Mouse (Mus musculus): Measurements from ENCODE around the gene BC030867.
A peak's percentile ranks its signal among the peaks of the same experiment; 100 is the strongest.

Gene BC030867

DNA sequence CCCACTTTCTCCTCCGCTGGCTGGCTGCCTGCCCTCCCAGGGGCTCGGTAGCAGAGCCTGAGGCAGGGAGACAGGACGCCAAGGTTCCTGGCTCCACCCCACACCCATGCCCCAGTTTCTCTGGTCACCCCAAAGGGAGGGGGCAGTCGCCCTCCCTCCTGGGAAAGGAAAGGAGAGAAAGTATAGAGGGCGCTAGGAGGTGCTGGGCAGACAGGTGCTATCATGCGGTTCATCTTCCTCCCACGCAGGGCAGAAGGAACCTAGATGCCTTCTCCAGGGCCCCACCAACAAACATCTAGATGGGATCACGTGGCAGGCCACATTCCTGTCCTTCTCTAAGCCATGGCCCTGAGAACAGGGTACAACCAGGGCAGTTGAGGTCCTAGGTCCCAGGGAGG is 26.7 kb upstream of the BC030867 start:
- peak; percentile 57 for DNase-seq

GRCm38 (mm10) chr11:102223166-102223565 is 25.5 kb upstream of the BC030867 start:
- DNase-seq, result no peak

- no peak for DNase-seq
These were observed 24.0 kb upstream of the BC030867 start for GRCm38 (mm10) chr11:102224686-102225085.

GRCm38 (mm10) chr11:102225221-102225620 is 23.5 kb upstream of the BC030867 start:
- no peak for DNase-seq

GRCm38 (mm10) chr11:102226067-102226978 is 22.4 kb upstream of the BC030867 start:
- peak; percentile 29 for DNase-seq

- DNase-seq, result peak; percentile 21
These were observed 21.2 kb upstream of the BC030867 start for GRCm38 (mm10) chr11:102227270-102228190.

DNA sequence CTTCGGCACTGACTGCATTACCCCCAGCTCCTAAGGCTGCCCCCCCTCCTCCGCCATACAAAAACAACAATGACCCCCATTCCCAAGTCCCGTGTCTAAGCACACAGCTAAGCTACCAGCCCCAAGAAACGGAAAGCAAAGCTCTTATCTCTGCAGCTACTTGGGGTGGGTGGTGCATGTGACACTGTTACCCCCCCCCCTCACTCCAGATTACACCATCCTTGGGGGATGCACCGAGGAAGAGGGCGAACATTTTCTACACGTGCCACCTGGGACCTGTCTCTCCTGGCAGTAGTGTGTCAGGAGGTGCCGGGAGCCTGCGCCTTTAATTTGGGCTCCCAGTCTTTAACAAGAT is 20.5 kb upstream of the BC030867 start:
- no peak for DNase-seq

- DNase-seq, result no peak
These were observed 19.9 kb upstream of the BC030867 start for GRCm38 (mm10) chr11:102228646-102229268.

- DNase-seq, result no peak
These were observed 19.2 kb upstream of the BC030867 start for GRCm38 (mm10) chr11:102229331-102229953.

DNA sequence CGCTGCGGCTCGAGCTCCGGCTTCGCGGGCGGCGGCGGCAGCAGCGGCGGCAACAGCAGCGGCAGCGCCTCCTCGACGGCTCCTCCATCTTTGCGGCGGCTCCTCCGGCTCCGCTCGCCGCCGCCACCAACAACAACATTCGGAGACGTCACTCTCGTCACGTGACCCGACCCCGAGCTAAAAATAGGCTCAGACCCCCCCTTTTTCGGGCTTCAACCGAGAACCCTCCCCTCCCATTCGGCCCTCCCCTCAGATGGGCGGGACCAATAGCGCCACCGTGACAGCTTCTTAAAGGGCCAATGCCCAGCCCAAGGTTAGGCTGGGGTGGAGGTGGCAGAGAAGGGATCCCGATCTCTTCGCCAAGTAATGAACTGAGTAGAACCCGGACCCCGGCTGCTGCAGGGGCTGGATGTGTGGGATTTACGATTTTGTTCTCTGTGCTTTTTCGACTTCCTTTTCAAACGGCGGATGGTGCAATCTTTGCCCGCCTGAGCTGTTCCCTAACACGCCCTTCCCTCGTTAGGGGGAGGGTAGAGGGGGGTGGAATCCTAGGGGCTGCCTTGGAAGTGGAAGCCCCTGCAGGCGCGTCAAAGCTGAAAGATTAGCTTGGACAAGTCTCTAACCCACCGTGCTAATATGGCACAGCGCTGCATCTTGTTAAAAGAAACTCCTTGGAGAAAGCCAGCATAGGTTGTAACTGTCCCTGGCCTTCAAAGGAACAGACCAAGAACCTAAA is 18.5 kb upstream of the BC030867 start, which contains the start of gene Hdac5:
Gene Hdac5 (minus strand): TSS at position 161 of the 736 bp plus-strand sequence.
- peak; percentile 98 for DNase-seq

DNA sequence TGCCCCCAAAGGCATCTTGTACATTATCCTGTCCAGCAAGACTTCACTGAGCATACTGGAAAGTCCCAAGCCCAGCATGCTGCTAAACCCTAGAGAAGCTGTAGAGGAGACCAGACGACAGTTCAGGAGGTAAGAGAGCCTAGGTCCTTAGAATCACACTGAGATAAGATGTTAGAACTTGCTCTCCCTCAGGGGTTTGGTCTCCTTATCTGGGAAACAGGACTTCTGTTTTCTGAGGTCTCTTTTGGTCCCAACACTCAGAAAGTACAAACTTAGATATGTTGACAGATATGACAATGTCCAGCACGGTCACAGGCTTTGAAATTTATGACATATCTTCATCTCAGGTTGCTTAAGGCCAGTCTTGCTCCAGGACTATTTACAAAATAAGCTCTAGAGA is 12.7 kb upstream of the BC030867 start:
- DNase-seq, result no peak

DNA sequence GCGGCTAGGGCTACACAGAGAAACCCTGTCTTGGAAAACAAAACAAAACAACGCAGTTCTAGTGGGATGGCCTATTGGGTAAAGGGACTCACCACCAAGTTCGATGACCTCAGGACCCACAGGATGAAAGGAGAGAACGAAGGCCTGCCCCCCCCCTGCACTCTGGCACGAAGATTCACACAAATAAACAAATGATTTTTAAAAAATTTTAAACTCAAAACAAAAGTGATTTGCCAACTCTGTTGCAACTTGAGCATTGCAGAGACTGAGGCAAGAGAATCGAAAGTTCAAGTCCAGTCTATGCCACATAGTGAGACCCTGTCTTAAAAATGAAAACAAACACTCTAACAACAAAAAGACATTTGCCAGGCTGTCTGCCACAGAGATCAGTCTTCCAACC is 8.0 kb upstream of the BC030867 start:
- no peak for DNase-seq

- no peak for DNase-seq
These were observed 7.4 kb upstream of the BC030867 start for GRCm38 (mm10) chr11:102241246-102241645.

GRCm38 (mm10) chr11:102241874-102242273 is 6.8 kb upstream of the BC030867 start:
- DNase-seq, result no peak

GRCm38 (mm10) chr11:102244926-102245449 is 3.7 kb upstream of the BC030867 start:
- DNase-seq, result peak; percentile 65

- DNase-seq, result no peak
These were observed 3.0 kb upstream of the BC030867 start for GRCm38 (mm10) chr11:102245581-102246272.

- DNase-seq, result no peak
These were observed 2.4 kb upstream of the BC030867 start for GRCm38 (mm10) chr11:102246273-102246635.

DNA sequence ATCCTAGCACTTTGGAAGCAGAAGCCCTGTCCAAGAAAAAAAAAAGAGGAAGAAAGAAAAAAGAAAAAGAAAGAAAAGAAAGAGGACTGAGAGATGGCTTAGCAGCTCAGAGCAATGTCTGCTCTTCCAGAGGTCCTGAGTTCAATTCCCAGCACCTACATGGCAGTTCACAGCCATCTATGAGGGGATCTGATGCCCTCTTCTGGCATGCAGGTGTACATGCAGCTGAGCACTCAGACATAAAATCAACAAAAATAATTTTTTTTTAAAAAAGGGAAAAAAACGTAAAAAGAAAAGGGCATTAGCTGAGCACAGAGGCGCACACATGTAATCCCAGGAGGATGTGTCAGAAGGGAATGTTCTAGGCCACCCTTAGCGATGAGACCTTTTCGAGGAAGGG is 1.8 kb upstream of the BC030867 start:
- no peak for DNase-seq

DNA sequence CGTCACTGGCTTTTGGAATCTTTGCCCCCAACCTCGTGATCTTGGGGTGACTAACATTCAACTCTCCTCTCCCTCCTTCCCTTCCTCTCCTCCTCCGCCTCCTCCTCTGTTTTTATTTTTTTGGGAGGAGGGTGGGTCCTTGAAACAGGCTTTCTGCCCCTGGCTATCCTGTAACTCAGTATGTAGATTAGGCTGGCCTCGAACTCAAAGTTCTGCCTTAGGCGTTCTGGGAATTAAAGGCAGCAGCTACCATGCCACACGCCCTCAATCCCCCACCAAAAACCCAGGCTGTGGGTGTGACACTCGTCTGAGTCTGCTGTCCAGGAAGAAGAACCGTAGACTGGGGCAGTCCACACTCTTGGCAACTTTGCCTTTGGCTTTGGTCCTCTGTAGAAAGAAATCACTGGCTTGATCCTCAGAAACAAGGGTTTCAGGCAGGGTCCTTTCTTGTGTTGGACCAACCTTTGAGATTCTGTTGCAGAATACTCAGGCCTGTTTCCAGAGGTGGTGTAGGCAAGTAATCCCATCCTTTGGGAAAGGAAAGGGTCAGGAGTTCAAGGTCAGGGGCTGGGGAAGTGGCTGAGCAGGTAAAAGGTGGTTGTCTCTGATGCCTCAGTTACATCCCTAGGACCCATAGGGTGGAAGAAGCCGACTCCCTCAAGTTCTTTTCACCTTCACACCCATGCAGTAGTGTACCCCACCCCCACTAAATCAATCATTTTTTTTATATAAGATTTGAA is 839 bp downstream of the BC030867 start:
- DNase-seq, result no peak

- DNase-seq, result no peak
These were observed 8.8 kb downstream of the BC030867 start for GRCm38 (mm10) chr11:102257514-102257913.
